Mouse (Mus musculus) thymus, postnatal 0 days (tissue): ENCODE data around the gene Smarcc2. TPM values are rescaled to one million over a fixed set of nuclear protein-coding genes. Genes with fewer than 3 reads are reported as not detected.

Experiments used
- microRNA-seq: library from miRNA; unstranded; fragments of <30 nt; microRNA quantifications from one replicate; pipeline ENCODE4, GENCODE M21; 2016; ENCODE audit warnings: borderline number of aligned reads
- polyA plus RNA-seq: library from polyadenylated mRNA; unstranded; fragments of >200 nt; fragmentation: Nextera tagmentation; extraction: Ambion mirVana; gene quantifications from 2 replicates; pipeline ENCODE4 v1.2.1, GENCODE M21; 2015

Smarcc2 gene
- polyA plus RNA-seq, 1 experiment from 2014 or later = 37.2 TPM

Small RNA genes lying within 50 kb of the gene (microRNA-seq; reads per million reads assigned to microRNA genes)
- gene Mir6916 (not detected), gene Mir8105 (2.5 reads per million)

Other genes with a start within 250 kb of the Smarcc2 start
- 15.4 and 17.1 TPM in 2 replicates for gene Spryd4, start 247.4 kb upstream of the Smarcc2 start, polyA plus RNA-seq
- 0.06 TPM in 1 of 2 replicates, not detected in the other for gene Mip, start 233.4 kb upstream of the Smarcc2 start, polyA plus RNA-seq
- 51.7 and 59.7 TPM in 2 replicates for gene Timeless, start 227.2 kb upstream of the Smarcc2 start, polyA plus RNA-seq
- gene Apon, start 205.2 kb upstream of the Smarcc2 start, polyA plus RNA-seq = 0.28 and 0.40 TPM in 2 replicates
- 0.17 TPM in 1 of 2 replicates, not detected in the other for gene Apof, start 190.6 kb upstream of the Smarcc2 start, polyA plus RNA-seq
- 22.6 and 25.1 TPM in 2 replicates for gene Stat2, start 188.7 kb upstream of the Smarcc2 start, polyA plus RNA-seq
- 2.5 and 3.1 TPM in 2 replicates for gene Il23a, start 160.5 kb upstream of the Smarcc2 start, polyA plus RNA-seq
- 26.2 and 31.8 TPM in 2 replicates for gene Pan2, start 155.9 kb upstream of the Smarcc2 start, polyA plus RNA-seq
- 223 and 247 TPM in 2 replicates for gene Cnpy2, start 136.8 kb upstream of the Smarcc2 start, polyA plus RNA-seq
- gene Cs, start 121.5 kb upstream of the Smarcc2 start, polyA plus RNA-seq = 154 and 157 TPM in 2 replicates
- 17.1 and 21.8 TPM in 2 replicates for gene Coq10a, start 90.3 kb upstream of the Smarcc2 start, polyA plus RNA-seq
- 7.4 and 9.9 TPM in 2 replicates for gene Ankrd52, start 82.1 kb upstream of the Smarcc2 start, polyA plus RNA-seq
- 0.38 and 0.44 TPM in 2 replicates for gene Slc39a5, start 58.0 kb upstream of the Smarcc2 start, polyA plus RNA-seq
- 59.0 and 68.0 TPM in 2 replicates for gene Nabp2, start 47.8 kb upstream of the Smarcc2 start, polyA plus RNA-seq
- 30.0 and 31.7 TPM in 2 replicates for gene Rnf41, start 47.6 kb upstream of the Smarcc2 start, polyA plus RNA-seq
- gene Myl6, start 34.9 kb downstream of the Smarcc2 start, polyA plus RNA-seq = 963 and 1,020 TPM in 2 replicates
- gene Myl6b, start 39.4 kb downstream of the Smarcc2 start, polyA plus RNA-seq = 3.8 and 5.2 TPM in 2 replicates
- 43.2 and 44.6 TPM in 2 replicates for gene Esyt1, start 66.6 kb downstream of the Smarcc2 start, polyA plus RNA-seq
- 17.8 and 18.8 TPM in 2 replicates for gene Zc3h10, start 88.5 kb downstream of the Smarcc2 start, polyA plus RNA-seq
- gene Rpl41, start 90.1 kb downstream of the Smarcc2 start, polyA plus RNA-seq = 4,302 and 4,551 TPM in 2 replicates
- gene Pa2g4, start 106.7 kb downstream of the Smarcc2 start, polyA plus RNA-seq = 238 and 264 TPM in 2 replicates
- 0.85 and 0.87 TPM in 2 replicates for gene Erbb3, start 130.4 kb downstream of the Smarcc2 start, polyA plus RNA-seq
- gene Rps26, start 167.5 kb downstream of the Smarcc2 start, polyA plus RNA-seq = 1,143 and 1,215 TPM in 2 replicates
- gene Ikzf4, start 186.7 kb downstream of the Smarcc2 start, polyA plus RNA-seq = 0.98 and 1.1 TPM in 2 replicates
- gene Suox, start 214.8 kb downstream of the Smarcc2 start, polyA plus RNA-seq = 13.4 and 16.9 TPM in 2 replicates
- 45.3 and 46.5 TPM in 2 replicates for gene Rab5b, start 237.0 kb downstream of the Smarcc2 start, polyA plus RNA-seq
- 1.1 and 1.3 TPM in 2 replicates for gene Pmel, start 244.9 kb downstream of the Smarcc2 start, polyA plus RNA-seq
- 115 and 117 TPM in 2 replicates for gene Cdk2, start 245.8 kb downstream of the Smarcc2 start, polyA plus RNA-seq